Mouse (Mus musculus) embryonic fibroblast, embryonic 13.5 days (primary cell): ENCODE measurements around the gene Rhbdd1.

Experiments
- CTCF ChIP-seq: IDR thresholded peaks from 2 replicates; pipeline ENCODE4 v1.5.1; 2011; ENCODE audit warnings: mild to moderate bottlenecking, control low read depth, low read length, moderate library complexity, borderline replicate concordance; ENCODE audit not compliant: insufficient read depth
- POLR2A ChIP-seq: IDR thresholded peaks from 2 replicates; pipeline ENCODE4 v1.6.1; 2011; ENCODE audit warnings: low read depth, mild to moderate bottlenecking, control low read depth, low read length, moderate library complexity

GRCm38 (mm10) chr1:82461041-82461440, 144.8 kb downstream of the Rhbdd1 start:
- TF ChIP-seq POLR2A: no peak
- TF ChIP-seq CTCF: no peak
